Mouse (Mus musculus): ENCODE data around the gene Dnajc8. TPM values are rescaled to one million over a fixed set of nuclear protein-coding genes. Genes with fewer than 3 reads are reported as not detected.

The Dnajc8 gene
- polyA plus RNA-seq, 1 experiment from 2014 or later = 194 TPM

DNA sequence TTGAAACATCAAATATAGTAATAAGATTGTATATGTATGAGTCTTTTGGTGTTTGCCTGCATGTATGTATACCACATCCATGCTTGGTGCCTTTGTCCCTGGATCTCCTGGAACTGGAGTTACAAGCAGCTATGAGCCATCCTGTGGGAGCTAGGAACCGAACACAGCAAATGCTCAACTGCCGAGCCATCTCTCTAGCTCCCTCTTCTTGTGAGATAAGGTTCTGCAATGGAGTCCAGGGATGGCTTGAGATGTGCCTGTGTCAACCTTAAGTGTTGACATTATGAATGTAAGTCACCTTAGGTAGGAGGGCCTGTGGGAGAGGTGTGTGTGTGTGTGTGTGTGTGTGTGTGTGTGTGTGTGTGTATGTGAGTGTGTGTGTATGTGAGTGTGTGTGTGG, 8.7 kb upstream of the Dnajc8 start:
- Histone ChIP-seq H3K4me3 (ENCODE audit: low read depth, low read length) (no peak overlapping the region), H3K9ac (ENCODE audit: low read depth, low read length) (no peak overlapping the region), H3K27ac (ENCODE audit: low read depth, low read length) (no peak overlapping the region), H3K36me3 (ENCODE audit: control insufficient read depth, insufficient read depth, low read length) (peaks cover 7% of the 10 kb centered on the region), H3K4me2 (replicated peaks; ENCODE audit: low read depth, low read length) (no peak overlapping the region), H3K4me1 (replicated peaks; ENCODE audit: control insufficient read depth, insufficient read depth, low read length) (no peaks in the 10 kb centered on the region), H3K27me3 (ENCODE audit: control insufficient read depth, insufficient read depth, low read length) (no peaks in the 10 kb centered on the region), H3K9me3 (ENCODE audit: control insufficient read depth, low read length) (no peaks in the 10 kb centered on the region)
- DNase-seq (ENCODE audit: low spot score) (no peak), ATAC-seq (ENCODE audit: low FRiP score) (no peak)
- 63% methylated on average over 2 of the region's 2 CpGs for WGBS

DNA sequence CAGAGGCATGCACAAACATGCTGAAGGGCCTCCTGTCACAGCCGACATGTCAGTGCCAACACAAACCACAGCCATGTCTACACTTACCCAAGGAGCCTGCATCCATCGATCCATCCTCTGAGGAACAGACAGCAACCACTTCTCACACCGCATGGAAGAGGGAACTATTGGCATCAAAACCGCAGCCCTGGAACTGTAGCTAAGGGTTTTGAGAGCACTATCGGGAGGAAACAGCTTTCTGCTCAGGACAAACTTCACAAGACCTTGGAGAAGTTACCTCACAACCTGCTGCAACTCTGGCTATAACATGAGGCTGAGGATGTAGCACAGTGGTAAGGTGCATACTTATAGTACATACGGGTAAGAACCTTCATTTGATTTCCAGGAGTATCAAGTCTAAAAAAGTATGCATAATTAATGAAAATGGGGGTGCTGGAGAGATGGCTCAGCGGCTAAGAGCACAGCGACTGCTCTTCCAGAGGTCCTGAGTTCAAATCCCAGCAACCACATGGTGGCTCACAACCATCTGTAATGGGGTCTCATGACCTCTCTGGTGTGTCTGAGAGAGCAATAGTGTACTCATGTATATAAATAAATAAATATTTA, 7.3 kb upstream of the Dnajc8 start:
- no peak overlapping the region for H3K4me3 ChIP-seq (ENCODE audit: low read depth, low read length)
- H3K27ac ChIP-seq (ENCODE audit: low read depth, low read length) = no peak overlapping the region
- H3K36me3 ChIP-seq (ENCODE audit: control insufficient read depth, insufficient read depth, low read length) = peaks cover 7% of the 10 kb centered on the region
- no peak overlapping the region for H3K9ac ChIP-seq (ENCODE audit: low read depth, low read length)
- H3K4me2 ChIP-seq (replicated peaks; ENCODE audit: low read depth, low read length) = no peak overlapping the region
- ATAC-seq (ENCODE audit: low FRiP score) = no peak
- no peaks in the 10 kb centered on the region for H3K4me1 ChIP-seq (replicated peaks; ENCODE audit: control insufficient read depth, insufficient read depth, low read length)
- H3K27me3 ChIP-seq (ENCODE audit: control insufficient read depth, insufficient read depth, low read length) = no peaks in the 10 kb centered on the region
- no peak for DNase-seq (ENCODE audit: low spot score)
- WGBS = 92% methylated on average over 8 of the region's 8 CpGs
- H3K9me3 ChIP-seq (ENCODE audit: control insufficient read depth, low read length) = no peaks in the 10 kb centered on the region

DNA sequence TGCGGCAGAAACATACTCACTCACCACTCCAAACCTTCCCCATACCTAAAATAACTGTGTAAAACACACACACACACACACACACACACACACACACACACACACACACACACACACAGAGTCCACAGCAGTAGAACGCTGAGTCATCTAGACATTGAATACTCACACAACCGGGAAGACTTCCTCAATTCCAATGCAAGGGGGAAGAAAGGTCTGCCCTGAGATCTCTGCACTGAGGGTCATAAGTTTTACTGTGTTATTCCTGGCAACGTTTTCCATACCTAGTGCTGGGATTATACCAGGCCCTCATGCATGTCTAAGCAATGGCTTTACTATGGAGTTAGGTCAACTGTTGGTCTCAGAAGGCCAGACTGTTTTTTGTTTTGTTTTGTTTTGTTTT, 6.0 kb upstream of the Dnajc8 start:
- Histone ChIP-seq H3K27ac (ENCODE audit: low read depth, low read length) (no peak overlapping the region), H3K27me3 (ENCODE audit: control insufficient read depth, insufficient read depth, low read length) (no peaks in the 10 kb centered on the region), H3K36me3 (ENCODE audit: control insufficient read depth, insufficient read depth, low read length) (peaks cover 7% of the 10 kb centered on the region), H3K9ac (ENCODE audit: low read depth, low read length) (no peak overlapping the region), H3K4me1 (replicated peaks; ENCODE audit: control insufficient read depth, insufficient read depth, low read length) (no peaks in the 10 kb centered on the region), H3K9me3 (ENCODE audit: control insufficient read depth, low read length) (no peaks in the 10 kb centered on the region), H3K4me2 (replicated peaks; ENCODE audit: low read depth, low read length) (no peak overlapping the region), H3K4me3 (ENCODE audit: low read depth, low read length) (no peak overlapping the region)
- ATAC-seq (ENCODE audit: low FRiP score) (no peak), DNase-seq (ENCODE audit: low spot score) (no peak)
- 88% methylated on average over 4 of the region's 4 CpGs for WGBS

DNA sequence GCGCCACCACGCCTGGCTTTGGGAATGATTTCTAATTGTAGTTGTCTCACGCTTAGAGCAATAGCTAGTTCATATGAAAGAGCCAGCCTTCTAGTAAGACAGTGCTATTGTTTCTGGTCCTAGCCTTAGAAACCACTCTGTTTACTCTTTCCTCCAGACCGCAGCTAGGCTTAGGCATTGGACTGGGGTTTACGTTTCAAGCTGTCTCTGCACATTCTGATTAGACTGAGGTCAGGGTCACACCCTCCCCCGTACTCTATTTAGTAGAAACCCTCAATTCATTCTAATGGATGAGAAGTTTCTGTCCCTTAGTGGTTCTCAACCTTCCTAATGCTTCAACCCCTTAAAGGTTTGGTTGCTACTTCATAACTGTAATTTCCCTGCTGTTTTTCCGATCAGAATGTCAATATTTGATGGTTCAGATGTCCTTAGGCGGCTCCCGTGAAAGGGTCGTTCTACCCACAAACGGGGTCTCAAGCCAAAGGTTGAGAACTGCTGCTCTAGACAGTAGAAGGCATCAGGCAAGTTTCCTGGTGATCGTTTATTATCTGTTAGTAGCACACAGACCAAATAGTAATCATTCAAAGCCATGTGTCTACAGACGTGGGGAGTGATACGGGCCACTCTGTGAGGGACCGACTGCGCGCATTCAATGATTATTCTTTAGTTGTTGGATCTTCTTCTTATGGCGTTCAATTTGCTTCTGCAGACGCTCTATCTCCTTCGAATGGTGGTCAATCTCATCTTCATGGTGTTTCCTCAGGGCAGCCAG, 5.1 kb upstream of the Dnajc8 start:
- ATAC-seq (ENCODE audit: low FRiP score) (no peak), DNase-seq (ENCODE audit: low spot score) (no peak)
- no peak overlapping the region for H3K9ac ChIP-seq (ENCODE audit: low read depth, low read length)
- 94% methylated on average over 20 of the region's 20 CpGs for WGBS
- H3K36me3 ChIP-seq (ENCODE audit: control insufficient read depth, insufficient read depth, low read length) = peaks cover 7% of the 10 kb centered on the region
- H3K27me3 ChIP-seq (ENCODE audit: control insufficient read depth, insufficient read depth, low read length) = no peaks in the 10 kb centered on the region
- no peaks in the 10 kb centered on the region for H3K4me1 ChIP-seq (replicated peaks; ENCODE audit: control insufficient read depth, insufficient read depth, low read length)
- H3K27ac ChIP-seq (ENCODE audit: low read depth, low read length) = no peak overlapping the region; the same call in 1 of the 2 replicates
- H3K4me3 ChIP-seq (ENCODE audit: low read depth, low read length) = no peak overlapping the region
- no peak overlapping the region for H3K4me2 ChIP-seq (replicated peaks; ENCODE audit: low read depth, low read length)
- H3K9me3 ChIP-seq (ENCODE audit: control insufficient read depth, low read length) = no peaks in the 10 kb centered on the region

DNA sequence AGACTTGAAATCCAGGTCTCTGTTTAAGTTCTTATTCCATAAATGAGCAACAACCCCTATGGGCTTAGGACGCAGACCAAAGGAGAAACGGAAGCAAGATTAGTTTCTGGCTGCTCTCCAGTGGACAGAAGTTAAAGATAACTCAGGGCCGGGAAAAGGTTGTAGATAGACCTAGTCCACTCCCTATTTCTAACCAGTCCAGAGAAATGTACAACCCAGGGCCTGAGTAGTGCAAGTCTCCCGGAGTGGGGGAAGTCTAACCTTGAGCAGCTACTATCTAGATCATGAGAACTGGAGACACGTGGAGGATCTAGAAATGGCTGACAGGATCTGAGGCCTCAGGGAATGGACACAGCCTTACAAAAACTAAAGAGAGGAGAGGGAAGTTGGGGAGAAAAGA, 2.9 kb upstream of the Dnajc8 start:
- Histone ChIP-seq H3K4me1 (replicated peaks; ENCODE audit: control insufficient read depth, insufficient read depth, low read length) (peaks cover 3% of the 10 kb centered on the region; the same call in 1 of the 2 replicates), H3K36me3 (ENCODE audit: control insufficient read depth, insufficient read depth, low read length) (peaks cover 7% of the 10 kb centered on the region), H3K4me2 (replicated peaks; ENCODE audit: low read depth, low read length) (peak overlapping the region; percentile 77), H3K9me3 (ENCODE audit: control insufficient read depth, low read length) (no peaks in the 10 kb centered on the region), H3K27ac (ENCODE audit: low read depth, low read length) (peak overlapping the region; percentile 86; the same call in 1 of the 2 replicates), H3K9ac (ENCODE audit: low read depth, low read length) (peak overlapping the region; percentile 93), H3K27me3 (ENCODE audit: control insufficient read depth, insufficient read depth, low read length) (no peaks in the 10 kb centered on the region), H3K4me3 (ENCODE audit: low read depth, low read length) (peak overlapping the region; percentile 68)
- peak; percentile 32 for DNase-seq (ENCODE audit: low spot score)
- no peak for ATAC-seq (ENCODE audit: low FRiP score)
- 48% methylated on average over 5 of the region's 5 CpGs for WGBS

DNA sequence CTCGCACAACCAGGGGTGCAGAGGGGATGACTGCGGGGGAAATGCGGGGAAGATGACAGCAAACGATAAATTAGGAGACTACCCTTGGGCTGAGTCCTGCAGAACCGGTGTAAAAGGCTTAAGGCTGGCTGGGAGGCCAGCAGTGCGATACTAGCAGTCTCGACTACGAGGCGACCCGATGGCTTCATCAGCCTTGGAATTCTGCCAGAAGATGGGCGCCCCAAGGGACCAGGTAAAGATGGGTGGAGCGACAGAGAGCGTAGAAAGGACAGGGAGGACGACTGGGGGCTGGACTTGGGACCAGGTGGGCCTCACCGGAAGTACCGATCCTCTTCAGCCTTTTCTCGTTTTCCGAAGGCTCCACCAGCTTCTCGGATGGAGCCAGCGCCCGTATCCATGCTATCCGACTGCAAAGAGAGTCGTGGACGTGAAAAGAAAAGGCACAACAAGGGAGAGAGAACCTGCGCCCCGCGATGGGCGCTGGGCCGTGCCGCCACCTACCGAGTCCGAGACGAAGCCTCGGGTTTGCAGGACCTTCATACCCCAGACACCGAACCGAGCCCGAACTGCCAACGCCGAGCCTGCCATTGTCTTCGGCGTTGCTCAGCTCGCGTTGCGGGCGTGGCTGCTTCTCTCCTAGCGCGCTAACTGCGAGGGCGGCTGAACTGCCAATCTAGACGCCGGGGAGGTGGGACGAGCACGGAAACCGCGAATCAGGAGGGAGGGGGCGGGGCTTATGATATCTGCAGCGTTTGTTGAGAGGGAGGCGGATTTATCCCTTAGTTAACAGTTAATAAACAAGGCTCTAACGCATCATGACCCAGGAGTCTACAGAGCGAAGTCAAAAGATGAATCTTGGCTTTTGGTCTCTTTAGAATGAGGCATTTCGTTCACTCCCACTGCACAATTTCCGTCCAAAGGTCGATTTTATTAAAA, 2.1 kb upstream of the Dnajc8 start, which contains the start of gene Atpif1:
Gene Atpif1 (minus strand): TSS at position 679 of the 936 bp plus-strand sequence.
- peaks cover 7% of the 10 kb centered on the region for H3K36me3 ChIP-seq (ENCODE audit: control insufficient read depth, insufficient read depth, low read length)
- no peaks in the 10 kb centered on the region for H3K27me3 ChIP-seq (ENCODE audit: control insufficient read depth, insufficient read depth, low read length)
- peak within 1 kb of the TSS; percentile 93 for H3K9ac ChIP-seq (ENCODE audit: low read depth, low read length)
- H3K27ac ChIP-seq (ENCODE audit: low read depth, low read length) = peak within 1 kb of the TSS; percentile 86
- DNase-seq (ENCODE audit: low spot score) = peak; percentile 95
- peak within 1 kb of the TSS; percentile 68 for H3K4me3 ChIP-seq (ENCODE audit: low read depth, low read length)
- peak within 1 kb of the TSS; percentile 77 for H3K4me2 ChIP-seq (replicated peaks; ENCODE audit: low read depth, low read length)
- under 1% methylated on average over 63 of the region's 63 CpGs for WGBS
- H3K4me1 ChIP-seq (replicated peaks; ENCODE audit: control insufficient read depth, insufficient read depth, low read length) = peaks cover 3% of the 10 kb centered on the region; the same call in 1 of the 2 replicates
- peak; percentile 88 for ATAC-seq (ENCODE audit: low FRiP score)
- no peaks in the 10 kb centered on the region for H3K9me3 ChIP-seq (ENCODE audit: control insufficient read depth, low read length)

DNA sequence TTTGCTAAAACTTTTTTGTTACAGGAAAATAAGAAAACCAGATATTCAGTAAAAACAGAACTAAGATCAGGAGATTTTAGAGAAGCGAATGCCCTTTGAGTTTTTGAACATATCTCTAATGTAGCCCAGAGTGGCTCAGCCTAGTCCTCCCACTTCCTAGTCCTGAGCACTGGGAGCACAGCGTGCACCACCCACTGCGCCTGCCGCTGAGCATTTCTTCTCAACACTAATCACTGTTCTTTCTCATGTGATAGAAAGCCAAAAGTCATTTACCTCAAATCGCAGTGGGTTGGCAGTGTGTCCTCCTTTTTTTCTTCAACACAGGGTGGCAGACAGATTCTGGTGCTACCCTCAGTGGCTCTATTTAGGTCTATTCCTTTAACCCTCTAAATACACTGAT, 4.1 kb downstream of the Dnajc8 start:
- ATAC-seq (ENCODE audit: low FRiP score) = no peak
- Histone ChIP-seq H3K9ac (ENCODE audit: low read depth, low read length) (no peak overlapping the region), H3K36me3 (ENCODE audit: control insufficient read depth, insufficient read depth, low read length) (peaks cover 8% of the 10 kb centered on the region; the same call in 1 of the 2 replicates), H3K4me2 (replicated peaks; ENCODE audit: low read depth, low read length) (no peak overlapping the region), H3K4me3 (ENCODE audit: low read depth, low read length) (no peak overlapping the region), H3K9me3 (ENCODE audit: control insufficient read depth, low read length) (no peaks in the 10 kb centered on the region), H3K27me3 (ENCODE audit: control insufficient read depth, insufficient read depth, low read length) (no peaks in the 10 kb centered on the region), H3K27ac (ENCODE audit: low read depth, low read length) (no peak overlapping the region), H3K4me1 (replicated peaks; ENCODE audit: control insufficient read depth, insufficient read depth, low read length) (peaks cover 3% of the 10 kb centered on the region; the same call in 1 of the 2 replicates)
- WGBS = 94% methylated on average over 5 of the region's 5 CpGs
- DNase-seq (ENCODE audit: low spot score) = no peak

DNA sequence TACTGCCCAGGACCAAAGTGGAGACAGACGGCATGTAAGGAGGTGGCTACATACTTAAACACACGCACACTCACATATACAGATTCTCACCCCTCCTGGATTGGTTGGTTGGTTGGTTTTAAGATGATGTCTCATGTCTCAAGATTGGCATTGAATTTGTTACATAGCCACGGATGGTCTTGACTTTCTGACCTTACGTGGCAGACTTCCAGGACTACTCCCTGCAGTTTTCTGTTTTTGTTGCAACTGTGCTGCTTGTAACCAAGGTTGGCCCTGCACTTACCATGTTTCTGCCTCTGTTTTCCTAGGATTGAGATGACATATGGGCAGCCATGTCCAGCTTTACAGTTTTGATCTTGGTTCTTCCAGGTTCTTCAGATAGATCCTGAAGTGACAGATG, 6.1 kb downstream of the Dnajc8 start:
- H3K9me3 ChIP-seq (ENCODE audit: control insufficient read depth, low read length) = no peaks in the 10 kb centered on the region
- DNase-seq (ENCODE audit: low spot score) = no peak
- H3K4me3 ChIP-seq (ENCODE audit: low read depth, low read length) = no peak overlapping the region
- no peak overlapping the region for H3K9ac ChIP-seq (ENCODE audit: low read depth, low read length)
- H3K27me3 ChIP-seq (ENCODE audit: control insufficient read depth, insufficient read depth, low read length) = no peaks in the 10 kb centered on the region
- H3K36me3 ChIP-seq (ENCODE audit: control insufficient read depth, insufficient read depth, low read length) = peaks cover 9% of the 10 kb centered on the region; the same call in 1 of the 2 replicates
- H3K27ac ChIP-seq (ENCODE audit: low read depth, low read length) = no peak overlapping the region
- 89% methylated on average over 4 of the region's 4 CpGs for WGBS
- no peak overlapping the region for H3K4me2 ChIP-seq (replicated peaks; ENCODE audit: low read depth, low read length)
- no peaks in the 10 kb centered on the region; the same call in 1 of the 2 replicates for H3K4me1 ChIP-seq (replicated peaks; ENCODE audit: control insufficient read depth, insufficient read depth, low read length)
- no peak for ATAC-seq (ENCODE audit: low FRiP score)
